9 mouse cellular contexts compared by ENCODE assay signal in the genomic region with DNA sequence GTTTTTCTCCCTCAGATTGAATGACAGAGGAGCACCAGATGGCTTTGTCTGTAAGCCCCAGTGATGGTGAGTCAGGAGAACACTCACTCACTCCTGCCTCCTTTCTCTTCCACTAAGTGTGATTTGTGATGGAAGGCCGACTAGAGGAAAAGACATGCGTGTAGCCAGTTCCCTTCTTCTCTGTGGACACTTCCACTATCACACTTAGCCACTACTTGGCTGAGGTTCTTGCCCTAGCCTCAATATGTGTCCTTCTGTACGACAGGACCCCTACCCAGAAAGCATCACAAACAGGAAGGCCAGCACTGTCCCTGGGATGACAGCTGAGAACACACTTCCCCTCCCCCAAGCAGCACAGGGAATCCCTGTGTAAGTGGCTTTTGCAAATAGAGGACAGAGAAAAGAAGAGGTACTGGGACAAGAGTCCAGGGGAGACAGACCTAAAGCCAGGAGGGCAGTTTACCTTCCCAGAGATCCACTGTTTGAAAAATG. TPM values are rescaled to one million over a fixed set of nuclear protein-coding genes. Genes with fewer than 3 reads are reported as not detected.
DNase-seq lines count a peak whose midpoint lies in the region; ATAC-seq lines count a peak whose summit lies in the region.
"Had no signal": no experiment of that assay in that cellular context is flagged by ENCODE, and none has a peak within 500 bp of the region (broad histone marks: within the 10 kb centered on the region; RNA-seq: fewer than 3 reads in every experiment).

No protein-coding gene starts in this region.

- H3K4me2 ChIP-seq in forebrain, embryonic 16.5 days (ENCODE audit: low read length) = peak overlapping the region; percentile 76
- peak overlapping the region; percentile 57 for H3K4me2 ChIP-seq in midbrain, embryonic 11.5 days
- no peak overlapping the region for H3K4me2 ChIP-seq in kidney, embryonic 16.5 days (replicated peaks; ENCODE audit: low read depth, low read length)

- peaks cover 26% of the 10 kb centered on the region for H3K4me1 ChIP-seq in forebrain, embryonic 16.5 days (replicated peaks; ENCODE audit: control insufficient read depth, insufficient read depth, low read length)
- H3K4me1 ChIP-seq in midbrain, embryonic 11.5 days (ENCODE audit: control insufficient read depth, insufficient read depth, low read length) = peaks cover 15% of the 10 kb centered on the region
- peaks cover 12% of the 10 kb centered on the region for H3K4me1 ChIP-seq in kidney, embryonic 16.5 days (ENCODE audit: insufficient read depth, low read length)

- no peaks in the 10 kb centered on the region for H3K9me3 ChIP-seq in forebrain, embryonic 16.5 days (ENCODE audit: control insufficient read depth, low read length)
- H3K9me3 ChIP-seq in midbrain, embryonic 11.5 days (ENCODE audit: control insufficient read depth, low read length) = no peaks in the 10 kb centered on the region
- H3K9me3 ChIP-seq in kidney, embryonic 16.5 days (ENCODE audit: low read length) = no peaks in the 10 kb centered on the region

- peaks cover 17% of the 10 kb centered on the region for H3K36me3 ChIP-seq in forebrain, embryonic 16.5 days (ENCODE audit: control insufficient read depth, insufficient read depth)
- peaks cover 6% of the 10 kb centered on the region for H3K36me3 ChIP-seq in midbrain, embryonic 11.5 days (ENCODE audit: control insufficient read depth, insufficient read depth, low read length)
- no peaks in the 10 kb centered on the region for H3K36me3 ChIP-seq in kidney, embryonic 16.5 days (ENCODE audit: insufficient read depth, low read length)

- ATAC-seq in forebrain, embryonic 16.5 days = no peak
- 0 out of 2 replicates have a peak, but pooled peaks have one; percentile 10 for ATAC-seq in midbrain, embryonic 11.5 days (ENCODE audit: low FRiP score)
- ATAC-seq in megakaryocyte, adult 5-6 weeks (ENCODE audit: poor library complexity, severe bottlenecking) = no peak
- no peak for ATAC-seq in kidney, embryonic 16.5 days (ENCODE audit: low FRiP score, low TSS enrichment)

- peak; percentile 39 for DNase-seq in cerebellum, adult 11 months
- DNase-seq in cerebellum, adult 9-10 months = peak; percentile 70
- peak; percentile 87 for DNase-seq in midbrain, embryonic 11.5 days (ENCODE audit: low spot score, missing footprints)
- DNase-seq in kidney, postnatal 4 days = no peak
- DNase-seq: right cerebral cortex, postnatal 4 days had no signal

- WGBS in forebrain, embryonic 16.5 days = 52% methylated on average over 3 of the region's 3 CpGs
- 73% methylated on average over 3 of the region's 3 CpGs for WGBS in midbrain, embryonic 11.5 days
- WGBS in kidney, embryonic 16.5 days = 69% methylated on average over 3 of the region's 3 CpGs

- H3K27me3 ChIP-seq in forebrain, embryonic 16.5 days (replicated peaks; ENCODE audit: control insufficient read depth, insufficient read depth, low read length) = no peaks in the 10 kb centered on the region
- no peaks in the 10 kb centered on the region for H3K27me3 ChIP-seq in midbrain, embryonic 11.5 days (ENCODE audit: control insufficient read depth, insufficient read depth, low read length)
- H3K27me3 ChIP-seq in kidney, embryonic 16.5 days (ENCODE audit: insufficient read depth, low read length) = no peaks in the 10 kb centered on the region

- peak overlapping the region; percentile 96 for H3K9ac ChIP-seq in forebrain, embryonic 16.5 days (replicated peaks; ENCODE audit: low read depth, low read length)
- peak overlapping the region; percentile 91 for H3K9ac ChIP-seq in midbrain, embryonic 11.5 days (ENCODE audit: low read length)
- H3K9ac ChIP-seq in kidney, embryonic 16.5 days (replicated peaks; ENCODE audit: low read length) = no peak overlapping the region

- peak overlapping the region; percentile 98 for H3K27ac ChIP-seq in forebrain, embryonic 16.5 days (ENCODE audit: low read length)
- H3K27ac ChIP-seq in midbrain, embryonic 11.5 days (ENCODE audit: low read depth, low read length) = peak overlapping the region; percentile 94
- no peak overlapping the region for H3K27ac ChIP-seq in kidney, embryonic 16.5 days (ENCODE audit: low read length)

- H3K4me3 ChIP-seq in forebrain, embryonic 16.5 days (replicated peaks; ENCODE audit: low read length) = peak overlapping the region; percentile 77
- peak overlapping the region; percentile 62 for H3K4me3 ChIP-seq in midbrain, embryonic 11.5 days (ENCODE audit: low read depth, low read length)
- H3K4me3 ChIP-seq in kidney, embryonic 16.5 days (ENCODE audit: low read length) = no peak overlapping the region

RNA-seq across cellular contexts. Expression of gene Tagln3, which starts 1.9 kb away (rescaled TPM):
- polyA plus RNA-seq in forebrain, embryonic 16.5 days (2015; fragmentation: Nextera tagmentation; extraction: Ambion mirVana) = 455 and 473 TPM in 2 replicates
- polyA plus RNA-seq in midbrain, embryonic 11.5 days (2014; fragmentation: Nextera tagmentation; extraction: Ambion mirVana) = 320 and 334 TPM in 2 replicates
- 1.0 TPM in 1 of 2 replicates, not detected in the other for total RNA-seq in megakaryocyte, adult 5-6 weeks (2015)
- total RNA-seq in megakaryocyte, adult 5-6 weeks (2017) = 0.55 TPM in 1 of 2 replicates, not detected in the other
- polyA plus RNA-seq in kidney, embryonic 16.5 days (2015; fragmentation: Nextera tagmentation; extraction: Ambion mirVana) = 6.8 and 9.3 TPM in 2 replicates
- total RNA-seq: megakaryocyte progenitor cell, adult 5-6 weeks had no signal

RNA-seq across cellular contexts. Expression of gene Abhd10, which starts 20.2 kb away (rescaled TPM):
- 42.1 and 42.7 TPM in 2 replicates for polyA plus RNA-seq in forebrain, embryonic 16.5 days (2015; fragmentation: Nextera tagmentation; extraction: Ambion mirVana)
- 48.2 and 48.5 TPM in 2 replicates for polyA plus RNA-seq in midbrain, embryonic 11.5 days (2014; fragmentation: Nextera tagmentation; extraction: Ambion mirVana)
- 20.0 and 21.9 TPM in 2 replicates for total RNA-seq in megakaryocyte, adult 5-6 weeks (2015)
- 19.6 and 20.3 TPM in 2 replicates for total RNA-seq in megakaryocyte, adult 5-6 weeks (2017)
- polyA plus RNA-seq in kidney, embryonic 16.5 days (2015; fragmentation: Nextera tagmentation; extraction: Ambion mirVana) = 36.4 and 36.7 TPM in 2 replicates

RNA-seq across cellular contexts. Expression of gene Tmprss7, which starts 29.0 kb away (rescaled TPM):
- 0.58 and 0.75 TPM in 2 replicates for polyA plus RNA-seq in forebrain, embryonic 16.5 days (2015; fragmentation: Nextera tagmentation; extraction: Ambion mirVana)
- 0.18 and 0.32 TPM in 2 replicates for polyA plus RNA-seq in midbrain, embryonic 11.5 days (2014; fragmentation: Nextera tagmentation; extraction: Ambion mirVana)
- total RNA-seq in megakaryocyte, adult 5-6 weeks (2015) = not detected in 2 replicates
- total RNA-seq in megakaryocyte, adult 5-6 weeks (2017) = 0.04 and 0.11 TPM in 2 replicates
- polyA plus RNA-seq in kidney, embryonic 16.5 days (2015; fragmentation: Nextera tagmentation; extraction: Ambion mirVana) = 0.08 and 0.10 TPM in 2 replicates

Comparison
In these comparisons a context has a peak if more than half of its experiments do, and no peak if none do; other contexts are left out.
1. DNase-seq: peak in cerebellum, adult 11 months (single experiment), cerebellum, adult 9-10 months (single experiment) and midbrain, embryonic 11.5 days (single experiment); none in kidney, postnatal 4 days (0 of 2).
2. RNA of gene Tagln3, which starts 1.9 kb away (polyA plus RNA-seq): 455 to 473 TPM in forebrain, embryonic 16.5 days and 320 to 334 TPM in midbrain, embryonic 11.5 days; 6.8 to 9.3 TPM in kidney, embryonic 16.5 days; every median in the first group is over 10 times any median in the second.